Mouse (Mus musculus) hindbrain, embryonic 15.5 days (tissue): ENCODE measurements around the gene Gm20538. TPM values are rescaled to one million over a fixed set of nuclear protein-coding genes. Genes with fewer than 3 reads are reported as not detected.

Source experiments
- ATAC-seq: fragments of 200-750 bp; cut with Nextera tagmentation; 2 replicates; pipeline ENCODE4 v1.8.0; 2017; ENCODE audit warnings: low read depth, moderate number of reproducible peaks, moderate TSS enrichment; ENCODE audit not compliant: low FRiP score
- H3K27ac ChIP-seq: fragments of 300-500 bp; sonication (generic); replicated peaks from 2 replicates; pipeline ENCODE4 v1.5.1; 2015; ENCODE audit warnings: mild to moderate bottlenecking, inconsistent platforms
- H3K27me3 ChIP-seq: fragments of 300-500 bp; sonication (generic); 2 replicates; pipeline ENCODE4 v1.6.1; 2015; ENCODE audit warnings: control low read depth, inconsistent platforms
- H3K36me3 ChIP-seq: fragments of 300-500 bp; sonication (generic); 2 replicates; pipeline ENCODE4 v1.6.1; 2015; ENCODE audit warnings: control low read depth, inconsistent platforms
- H3K4me1 ChIP-seq: fragments of 300-500 bp; sonication (generic); replicated peaks from 2 replicates; pipeline ENCODE4 v1.6.1; 2015; ENCODE audit warnings: control low read depth, inconsistent platforms
- H3K4me2 ChIP-seq: fragments of 300-500 bp; sonication (generic); 2 replicates; pipeline ENCODE4 v1.6.1; 2015; ENCODE audit warnings: moderate library complexity, mild to moderate bottlenecking, inconsistent platforms
- H3K4me3 ChIP-seq: fragments of 300-500 bp; sonication (generic); 2 replicates; pipeline ENCODE4 v1.5.1; 2015; ENCODE audit warnings: mild to moderate bottlenecking, inconsistent platforms
- H3K9ac ChIP-seq: fragments of 300-500 bp; sonication (generic); 2 replicates; pipeline ENCODE4 v1.6.1; 2015; ENCODE audit warnings: inconsistent platforms
- H3K9me3 ChIP-seq: fragments of 300-500 bp; sonication (generic); 2 replicates; pipeline ENCODE4 v1.6.1; 2016; ENCODE audit warnings: control low read depth, inconsistent platforms
- WGBS: fragments of 180-500 bp; shearing (Covaris S2); methylation state at CpG from one replicate; pipeline ENCODE4 v1.1.7; 2015; 5-methylcytosine and 5-hydroxymethylcytosine counted together
- polyA plus RNA-seq: library from polyadenylated mRNA; unstranded; fragments of >200 nt; fragmentation: Nextera tagmentation; extraction: Ambion mirVana; gene quantifications from 2 replicates; pipeline ENCODE4 v1.2.1, GENCODE M21; 2015

Gm20538 gene
- not detected in 2 replicates for polyA plus RNA-seq

GRCm38 (mm10) chr19:44552731-44553130 lies at the start of gene Gm20538:
Gene Gm20538, minus strand, starts transcription at chr19:44552831.
- Histone ChIP-seq H3K4me2 (peak within 1 kb of the TSS; percentile 89), H3K4me3 (peak within 1 kb of the TSS; percentile 96; the same call in 1 of the 2 replicates), H3K27ac (no peak within 1 kb of the TSS), H3K9ac (no peak within 1 kb of the TSS), H3K4me1 (peaks cover 17% of the 10 kb centered on the region), H3K36me3 (peaks cover 53% of the 10 kb centered on the region), H3K9me3 (no peaks in the 10 kb centered on the region), H3K27me3 (no peaks in the 10 kb centered on the region)
- WGBS: 96% methylated on average over 4 of the region's 4 CpGs
- no peak for ATAC-seq

- no peak overlapping the region for H3K4me3 ChIP-seq
- WGBS: 95% methylated on average over 14 of the region's 14 CpGs
- H3K9me3 ChIP-seq: no peaks in the 10 kb centered on the region
- no peak overlapping the region for H3K4me2 ChIP-seq
- no peaks in the 10 kb centered on the region for H3K36me3 ChIP-seq
- no peak for ATAC-seq
- no peaks in the 10 kb centered on the region for H3K27me3 ChIP-seq
- no peak overlapping the region for H3K27ac ChIP-seq
- H3K4me1 ChIP-seq: no peaks in the 10 kb centered on the region
- H3K9ac ChIP-seq: no peak overlapping the region
Measured at GRCm38 (mm10) chr19:44594180-44594579, 41.5 kb upstream of the Gm20538 start.

DNA sequence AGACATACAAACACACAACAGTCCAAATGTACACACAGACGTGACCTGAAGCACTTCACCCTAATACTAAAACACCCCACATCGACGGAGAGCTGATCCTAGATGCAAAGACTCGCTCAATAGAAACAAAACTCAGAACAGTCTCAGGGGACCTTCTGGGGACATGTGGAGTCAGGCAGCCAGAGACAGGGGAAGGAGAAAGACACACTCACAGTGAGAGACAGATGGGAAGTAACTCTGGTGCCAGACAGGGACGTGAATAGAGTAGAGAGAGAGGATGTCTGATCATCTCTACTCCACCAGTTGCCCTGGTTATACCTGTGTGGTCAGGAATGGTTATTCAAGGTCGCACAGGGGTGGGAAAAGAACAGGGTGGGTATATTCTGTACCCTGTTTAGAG lies 39.0 kb upstream of the Gm20538 start:
- Histone ChIP-seq H3K4me1 (0 out of 2 replicates have a peak, but pooled peaks cover 3% of the 10 kb centered on the region), H3K9me3 (no peaks in the 10 kb centered on the region), H3K36me3 (no peaks in the 10 kb centered on the region), H3K4me3 (no peak overlapping the region), H3K4me2 (no peak overlapping the region), H3K27ac (0 out of 2 replicates have a peak overlapping the region, but pooled peaks have one; percentile 10), H3K27me3 (peaks cover 8% of the 10 kb centered on the region; the same call in 1 of the 2 replicates), H3K9ac (no peak overlapping the region)
- 65% methylated on average over 6 of the region's 6 CpGs for WGBS
- no peak for ATAC-seq

DNA sequence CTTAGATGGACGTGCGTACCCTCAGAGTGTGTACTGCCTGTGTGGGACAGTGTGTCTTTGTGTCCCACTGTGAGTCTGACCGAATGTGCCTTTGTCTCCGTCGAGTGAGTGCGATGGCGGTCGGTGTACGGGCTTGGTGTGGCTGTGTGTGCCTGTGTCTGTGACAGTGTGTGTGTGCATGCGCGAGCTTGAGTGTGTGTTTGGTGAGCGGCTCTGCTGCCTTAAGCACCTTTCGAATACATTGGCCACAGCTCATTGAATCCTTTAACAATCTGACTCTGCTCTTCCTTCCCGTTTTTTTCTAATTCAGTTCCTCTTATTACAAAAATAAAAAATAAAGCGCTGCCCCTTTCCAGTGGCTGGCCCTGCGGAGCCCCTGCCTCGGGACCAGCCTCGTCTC lies 38.4 kb upstream of the Gm20538 start:
- no peak overlapping the region for H3K4me2 ChIP-seq
- 0 out of 2 replicates have a peak overlapping the region, but pooled peaks have one; percentile 10 for H3K27ac ChIP-seq
- no peak overlapping the region for H3K9ac ChIP-seq
- WGBS: 71% methylated on average over 18 of the region's 18 CpGs
- H3K36me3 ChIP-seq: no peaks in the 10 kb centered on the region
- H3K27me3 ChIP-seq: peaks cover 14% of the 10 kb centered on the region
- no peak overlapping the region for H3K4me3 ChIP-seq
- no peaks in the 10 kb centered on the region for H3K9me3 ChIP-seq
- no peak for ATAC-seq
- 0 out of 2 replicates have a peak, but pooled peaks cover 3% of the 10 kb centered on the region for H3K4me1 ChIP-seq

GRCm38 (mm10) chr19:44589591-44590223 lies 37.1 kb upstream of the Gm20538 start:
- 73% methylated on average over 5 of the region's 7 CpGs for WGBS
- no peak overlapping the region for H3K4me2 ChIP-seq
- no peak for ATAC-seq
- H3K36me3 ChIP-seq: no peaks in the 10 kb centered on the region
- H3K4me3 ChIP-seq: no peak overlapping the region
- H3K27me3 ChIP-seq: peaks cover 22% of the 10 kb centered on the region
- no peak overlapping the region for H3K27ac ChIP-seq
- no peaks in the 10 kb centered on the region for H3K9me3 ChIP-seq
- H3K9ac ChIP-seq: no peak overlapping the region
- 0 out of 2 replicates have a peak, but pooled peaks cover 3% of the 10 kb centered on the region for H3K4me1 ChIP-seq

DNA sequence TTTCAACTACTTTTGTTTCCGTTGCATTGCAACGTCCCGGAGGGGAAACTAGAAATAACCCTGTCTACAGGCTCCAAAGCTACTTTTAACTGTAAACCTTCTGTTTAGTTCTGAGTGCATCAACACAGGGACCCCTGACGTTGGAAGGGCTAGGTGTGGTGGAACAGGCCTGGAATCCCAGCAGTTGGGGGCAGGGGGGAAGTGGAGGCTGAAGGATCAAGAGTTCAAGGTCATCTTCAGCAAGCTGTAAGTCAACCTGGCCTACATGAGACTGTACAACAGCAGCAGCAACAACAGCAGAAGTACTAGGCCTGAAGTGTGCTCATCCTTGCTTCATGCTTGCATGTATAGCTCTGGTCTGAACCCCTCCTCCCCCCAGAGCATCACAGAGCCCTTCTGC lies 35.4 kb upstream of the Gm20538 start:
- H3K4me2 ChIP-seq: no peak overlapping the region
- H3K27me3 ChIP-seq: peaks cover 27% of the 10 kb centered on the region
- H3K36me3 ChIP-seq: no peaks in the 10 kb centered on the region
- 36% methylated on average over 4 of the region's 4 CpGs for WGBS
- no peak overlapping the region for H3K9ac ChIP-seq
- H3K9me3 ChIP-seq: no peaks in the 10 kb centered on the region
- no peak overlapping the region for H3K27ac ChIP-seq
- no peak overlapping the region for H3K4me3 ChIP-seq
- ATAC-seq: no peak
- H3K4me1 ChIP-seq: 0 out of 2 replicates have a peak, but pooled peaks cover 3% of the 10 kb centered on the region

- Histone ChIP-seq H3K9me3 (no peaks in the 10 kb centered on the region), H3K4me1 (0 out of 2 replicates have a peak, but pooled peaks cover 5% of the 10 kb centered on the region), H3K4me3 (no peak overlapping the region), H3K27ac (no peak overlapping the region), H3K36me3 (no peaks in the 10 kb centered on the region), H3K4me2 (no peak overlapping the region), H3K9ac (no peak overlapping the region), H3K27me3 (peaks cover 20% of the 10 kb centered on the region)
- ATAC-seq: peak; percentile 87
- WGBS: 36% methylated on average over 9 of the region's 9 CpGs
Measured at GRCm38 (mm10) chr19:44582638-44583309, 30.1 kb upstream of the Gm20538 start.

GRCm38 (mm10) chr19:44582103-44582502 lies 29.5 kb upstream of the Gm20538 start:
- H3K27ac ChIP-seq: no peak overlapping the region
- H3K36me3 ChIP-seq: no peaks in the 10 kb centered on the region
- no peaks in the 10 kb centered on the region for H3K9me3 ChIP-seq
- WGBS: 85% methylated on average over 10 of the region's 10 CpGs
- H3K27me3 ChIP-seq: peaks cover 20% of the 10 kb centered on the region
- ATAC-seq: 0 out of 2 replicates have a peak, but pooled peaks have one; percentile 9
- H3K4me2 ChIP-seq: no peak overlapping the region
- no peak overlapping the region for H3K9ac ChIP-seq
- H3K4me1 ChIP-seq: 0 out of 2 replicates have a peak, but pooled peaks cover 3% of the 10 kb centered on the region
- no peak overlapping the region for H3K4me3 ChIP-seq

DNA sequence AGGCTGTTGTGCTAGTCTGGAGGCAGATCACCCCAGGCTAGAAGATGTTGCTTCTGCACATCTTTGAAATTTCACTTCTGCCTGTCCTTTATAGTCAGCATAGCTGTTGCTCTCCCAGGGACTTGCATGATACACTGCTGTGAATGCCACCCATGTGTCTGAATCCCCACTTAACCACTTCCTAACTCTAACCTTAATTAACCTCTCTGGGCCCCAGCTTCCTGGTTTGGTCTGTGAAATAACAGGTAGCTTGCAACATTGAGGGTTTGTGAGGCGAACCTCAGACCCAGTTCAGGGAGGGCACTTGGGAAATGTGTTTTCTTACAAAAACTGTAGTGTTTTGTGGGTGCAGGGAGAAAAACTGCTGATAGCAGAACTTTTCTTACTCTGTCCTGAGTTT lies 25.4 kb upstream of the Gm20538 start:
- 84% methylated on average over 1 of the region's 1 CpGs for WGBS
- H3K9me3 ChIP-seq: no peaks in the 10 kb centered on the region
- no peaks in the 10 kb centered on the region for H3K27me3 ChIP-seq

DNA sequence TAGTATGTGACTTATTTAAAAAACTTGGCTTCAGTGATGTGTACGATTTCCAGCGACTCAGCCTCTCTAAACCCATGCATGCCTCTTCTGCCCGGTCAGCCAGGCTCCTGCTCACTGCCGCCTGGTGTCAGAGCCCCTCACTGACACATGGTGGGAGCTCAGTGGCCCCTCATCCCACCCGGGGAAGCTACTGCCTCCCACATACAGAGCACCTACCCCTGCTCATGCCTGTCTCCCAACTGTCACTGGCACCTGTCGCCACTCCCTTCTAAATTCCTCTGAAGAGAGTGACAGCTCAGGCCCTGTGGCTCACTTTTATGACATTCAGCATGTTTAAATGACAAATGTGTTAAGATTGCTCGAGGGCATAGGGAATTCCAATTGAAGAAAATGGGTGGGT lies 23.6 kb upstream of the Gm20538 start:
- no peak overlapping the region for H3K4me2 ChIP-seq
- H3K9me3 ChIP-seq: no peaks in the 10 kb centered on the region
- no peak overlapping the region for H3K9ac ChIP-seq
- H3K4me1 ChIP-seq: no peaks in the 10 kb centered on the region
- H3K4me3 ChIP-seq: no peak overlapping the region
- peaks cover 34% of the 10 kb centered on the region for H3K36me3 ChIP-seq
- ATAC-seq: no peak
- no peak overlapping the region for H3K27ac ChIP-seq
- 83% methylated on average over 7 of the region's 7 CpGs for WGBS
- H3K27me3 ChIP-seq: no peaks in the 10 kb centered on the region

More for the DNA sequence above, 25.4 kb upstream of the Gm20538 start:
- H3K27ac ChIP-seq: no peak overlapping the region
- ATAC-seq: no peak
- H3K4me2 ChIP-seq: no peak overlapping the region
- 0 out of 2 replicates have a peak, but pooled peaks cover 3% of the 10 kb centered on the region for H3K4me1 ChIP-seq
- H3K36me3 ChIP-seq: peaks cover 17% of the 10 kb centered on the region
- H3K9ac ChIP-seq: no peak overlapping the region
- H3K4me3 ChIP-seq: no peak overlapping the region

GRCm38 (mm10) chr19:44567763-44568162 lies 15.1 kb upstream of the Gm20538 start:
- ATAC-seq: no peak
- no peak overlapping the region for H3K4me3 ChIP-seq
- peaks cover 27% of the 10 kb centered on the region for H3K4me1 ChIP-seq
- H3K9me3 ChIP-seq: no peaks in the 10 kb centered on the region
- H3K27me3 ChIP-seq: no peaks in the 10 kb centered on the region
- H3K36me3 ChIP-seq: peaks cover 74% of the 10 kb centered on the region
- H3K27ac ChIP-seq: no peak overlapping the region
- no peak overlapping the region for H3K9ac ChIP-seq
- 92% methylated on average over 3 of the region's 3 CpGs for WGBS
- no peak overlapping the region for H3K4me2 ChIP-seq

- Histone ChIP-seq H3K27me3 (no peaks in the 10 kb centered on the region), H3K4me1 (peaks cover 27% of the 10 kb centered on the region), H3K9ac (no peak overlapping the region), H3K36me3 (peaks cover 38% of the 10 kb centered on the region), H3K4me2 (peak overlapping the region; percentile 80; the same call in 1 of the 2 replicates), H3K9me3 (no peaks in the 10 kb centered on the region), H3K4me3 (peak overlapping the region; percentile 76; the same call in 1 of the 2 replicates), H3K27ac (no peak overlapping the region)
- ATAC-seq: no peak
- 91% methylated on average over 14 of the region's 14 CpGs for WGBS
Measured at GRCm38 (mm10) chr19:44564006-44564405, 11.4 kb upstream of the Gm20538 start.
